ENCODE assay signal across 13 mouse cellular contexts in the genomic region with DNA sequence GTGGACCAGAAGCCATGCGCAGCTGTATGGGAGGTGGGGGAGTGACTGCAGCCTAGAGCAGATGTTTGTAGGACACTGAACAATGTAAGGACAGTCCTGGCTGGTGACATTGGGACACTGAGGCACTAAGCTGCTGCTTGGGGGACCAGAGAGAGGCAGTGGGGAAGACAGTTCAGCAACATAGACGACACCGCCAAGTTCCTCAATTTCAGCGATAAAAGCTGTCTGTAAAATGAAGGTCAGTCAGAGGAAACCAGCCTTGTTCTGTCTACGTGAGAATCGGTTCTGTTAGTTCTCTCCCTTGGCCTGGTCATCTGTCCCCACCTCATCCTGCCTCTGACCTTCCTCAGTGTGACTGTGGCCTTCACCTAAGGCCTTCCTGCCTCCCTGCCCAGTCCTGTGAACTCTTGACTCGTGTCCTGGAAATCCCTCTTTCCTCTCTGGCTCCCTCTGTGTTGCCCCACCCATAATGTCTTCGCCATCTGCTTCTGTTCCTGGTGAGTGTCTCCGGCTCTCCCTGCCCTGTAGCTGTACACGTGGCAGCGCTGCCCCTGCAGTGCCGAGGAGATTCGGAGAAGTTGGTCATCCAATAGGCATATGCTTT. TPM values are rescaled to one million over a fixed set of nuclear protein-coding genes. Genes with fewer than 3 reads are reported as not detected.
DNase-seq lines count a peak whose midpoint lies in the region; ATAC-seq and TF ChIP-seq lines count a peak whose summit lies in the region.
"Had no signal": no experiment of that assay in that cellular context is flagged by ENCODE, and none has a peak within 500 bp of the region (broad histone marks: within the 10 kb centered on the region; RNA-seq: fewer than 3 reads in every experiment).

No protein-coding gene starts in this region.

- H3K27me3 ChIP-seq in heart, embryonic 12.5 days (replicated peaks): no peaks in the 10 kb centered on the region
- no peaks in the 10 kb centered on the region; a peak in 1 of 4 replicates for H3K27me3 ChIP-seq in MEL (ENCODE audit: control insufficient read depth in 1 of 2, insufficient read depth in 2 of 2, low read length in 2 of 2)
- H3K27me3 ChIP-seq in forebrain, embryonic 15.5 days: no peaks in the 10 kb centered on the region
- H3K27me3 ChIP-seq: intestine, embryonic 15.5 days; limb, embryonic 13.5 days; midbrain, embryonic 15.5 days had no signal

- H3K4me2 ChIP-seq in heart, embryonic 12.5 days: no peak overlapping the region
- H3K4me2 ChIP-seq in forebrain, embryonic 15.5 days (replicated peaks): no peak overlapping the region
- H3K4me2 ChIP-seq: intestine, embryonic 15.5 days; limb, embryonic 13.5 days; midbrain, embryonic 15.5 days had no signal

- H3K27ac ChIP-seq in heart, embryonic 12.5 days (ENCODE audit: poor library complexity, severe bottlenecking): no peak overlapping the region; the same call in 1 of the 2 replicates
- H3K27ac ChIP-seq in MEL (ENCODE audit: control insufficient read depth, low read depth, low read length): peak overlapping the region; percentile 44
- H3K27ac ChIP-seq in forebrain, embryonic 15.5 days (replicated peaks): no peak overlapping the region
- H3K27ac ChIP-seq: intestine, embryonic 15.5 days; limb, embryonic 13.5 days; midbrain, embryonic 15.5 days had no signal

- H3K36me3 ChIP-seq in heart, embryonic 12.5 days: peaks cover 10% of the 10 kb centered on the region; the same call in 1 of the 2 replicates
- no peaks in the 10 kb centered on the region for H3K36me3 ChIP-seq in MEL (ENCODE audit: control insufficient read depth in 1 of 2, insufficient read depth in 2 of 2, low read length in 2 of 2)
- no peaks in the 10 kb centered on the region for H3K36me3 ChIP-seq in forebrain, embryonic 15.5 days
- H3K36me3 ChIP-seq: intestine, embryonic 15.5 days; midbrain, embryonic 15.5 days had no signal

- no peak overlapping the region for H3K4me3 ChIP-seq in heart, embryonic 12.5 days
- H3K4me3 ChIP-seq in MEL (ENCODE audit: control insufficient read depth in 1 of 2, insufficient read depth in 1 of 2, low read depth in 2 of 2, low read length in 2 of 2): peak overlapping the region; percentile 41 to 49
- no peak overlapping the region for H3K4me3 ChIP-seq in forebrain, embryonic 15.5 days
- H3K4me3 ChIP-seq: intestine, embryonic 15.5 days; limb, embryonic 13.5 days; midbrain, embryonic 15.5 days had no signal

- no peaks in the 10 kb centered on the region for H3K79me2 ChIP-seq in MEL (ENCODE audit: control insufficient read depth, insufficient read depth, low read length, poor library complexity)

- ATAC-seq in heart, embryonic 12.5 days (ENCODE audit: insufficient number of reproducible peaks, low FRiP score): no peak
- ATAC-seq in granulocyte monocyte progenitor cell, adult 5-6 weeks (replicated peaks; ENCODE audit: poor library complexity, severe bottlenecking): peak; percentile 18
- no peak for ATAC-seq in forebrain, embryonic 15.5 days (replicated peaks)
- ATAC-seq: forebrain, embryonic 16.5 days; intestine, embryonic 15.5 days; midbrain, embryonic 15.5 days had no signal

- WGBS in heart, embryonic 12.5 days: 53% methylated on average over 13 of the region's 13 CpGs
- WGBS in forebrain, embryonic 15.5 days: 77% methylated on average over 13 of the region's 13 CpGs

- no peak for TF ChIP-seq RAD21 in MEL (IDR thresholded peaks at IDR 0.05; ENCODE audit: low read depth, low read length)

- peak in 1 of 2 experiments; percentile 29; a peak in 1 of 4 replicates for TF ChIP-seq EP300 in MEL (IDR thresholded peaks at IDR 0.05; ENCODE audit: low read depth in 1 of 2, low read length in 2 of 2)

- peak; percentile 99 for DNase-seq in heart, adult 11 months
- DNase-seq in MEL (ENCODE audit: low read depth, low spot score): peak; percentile 80
- DNase-seq in kidney, adult 9 months: peak; percentile 51
- no peak for DNase-seq in natural killer cell, adult 2 months (ENCODE audit: low spot score in 2 of 2)
- DNase-seq in embryo, embryonic 10 days (ENCODE audit: low spot score): no peak
- DNase-seq: retina, postnatal 1 day had no signal

- 0 out of 4 replicates have a peak, but pooled peaks of 1 of the 2 experiments have one; percentile 36 for TF ChIP-seq POLR2A in MEL (IDR thresholded peaks at IDR 0.05; ENCODE audit: control insufficient read depth in 1 of 2, insufficient read depth in 1 of 2, low read depth in 1 of 2, low read length in 2 of 2, poor library complexity in 1 of 2)

- H3K9me3 ChIP-seq in heart, embryonic 12.5 days (replicated peaks): no peaks in the 10 kb centered on the region
- H3K9me3 ChIP-seq in MEL (replicated peaks; ENCODE audit: insufficient read depth, low read length): no peaks in the 10 kb centered on the region
- H3K9me3 ChIP-seq in forebrain, embryonic 15.5 days: no peaks in the 10 kb centered on the region
- H3K9me3 ChIP-seq: intestine, embryonic 15.5 days; limb, embryonic 13.5 days; midbrain, embryonic 15.5 days had no signal

- no peak overlapping the region for H3K9ac ChIP-seq in heart, embryonic 12.5 days
- peak overlapping the region; percentile 62 for H3K9ac ChIP-seq in MEL (ENCODE audit: control insufficient read depth, low read depth, low read length, poor library complexity, severe bottlenecking)
- no peak overlapping the region for H3K9ac ChIP-seq in forebrain, embryonic 15.5 days (replicated peaks)
- H3K9ac ChIP-seq: intestine, embryonic 15.5 days; limb, embryonic 13.5 days; midbrain, embryonic 15.5 days had no signal

- peaks cover 18% of the 10 kb centered on the region for H3K4me1 ChIP-seq in heart, embryonic 12.5 days (replicated peaks)
- H3K4me1 ChIP-seq in MEL (ENCODE audit: control insufficient read depth in 1 of 2, insufficient read depth in 2 of 2, low read length in 2 of 2): peaks cover 0 to 5% of the 10 kb centered on the region in 2 experiments; a peak in 2 of 4 replicates
- no peaks in the 10 kb centered on the region for H3K4me1 ChIP-seq in forebrain, embryonic 15.5 days
- H3K4me1 ChIP-seq: intestine, embryonic 15.5 days; midbrain, embryonic 15.5 days had no signal

- TF ChIP-seq CTCF in MEL (IDR thresholded peaks at IDR 0.05 in 2 of 3, conservative IDR thresholded peaks at IDR 0.05 in 1 of 3; ENCODE audit: control insufficient read depth in 1 of 3, insufficient read depth in 1 of 3, low read depth in 2 of 3, low read length in 3 of 3, poor library complexity in 1 of 3, severe bottlenecking in 1 of 3): no peak

TF ChIP-seq in MEL, 35 proteins besides CTCF, POLR2A, EP300 and RAD21:
- TF ChIP-seq GATA1 (IDR thresholded peaks at IDR 0.05; ENCODE audit: low read depth, low read length) (0 out of 2 replicates have a peak, but pooled peaks have one; percentile 24), HCFC1 (IDR thresholded peaks at IDR 0.05; ENCODE audit: low read depth, low read length) (no peak), TAL1 (IDR thresholded peaks at IDR 0.05; ENCODE audit: low read length) (no peak), TBP (IDR thresholded peaks at IDR 0.05; ENCODE audit: low read depth, low read length) (peak; percentile 78)
TF ChIP-seq in MEL: peak in this region for 2.

RNA-seq across cellular contexts. Expression of a gene that starts 11.0 kb away (rescaled TPM):
- 30.4 and 32.4 TPM in 2 replicates for polyA plus RNA-seq in heart, embryonic 12.5 days (2016; fragmentation: Nextera tagmentation; extraction: Ambion mirVana)
- total RNA-seq in MEL (2012; rRNA removed): 0.15 and 0.20 TPM in 2 replicates
- 1 to 10 TPM in 1 of 2 experiments, not detected in 1; 1.3 TPM for polyA plus RNA-seq in MEL (2012; ENCODE audit: insufficient read depth in 1 of 2, insufficient read length in 2 of 2, low read depth in 1 of 2, low replicate concordance in 2 of 2, missing spikeins in 1 of 2)
- total RNA-seq in granulocyte monocyte progenitor cell, adult 5-6 weeks (2014; fragmentation: Nextera tagmentation): 8.1 and 9.1 TPM in 2 replicates
- total RNA-seq in granulocyte monocyte progenitor cell, adult 5-6 weeks (2017): 1.0 and 1.5 TPM in 2 replicates
- polyA plus RNA-seq in forebrain, embryonic 15.5 days (2015; fragmentation: Nextera tagmentation; extraction: Ambion mirVana): 4.2 and 4.9 TPM in 2 replicates

RNA-seq across cellular contexts. Expression of a gene that starts 24.3 kb away (rescaled TPM):
- polyA plus RNA-seq in heart, embryonic 12.5 days (2016; fragmentation: Nextera tagmentation; extraction: Ambion mirVana): 0.13 TPM in 1 of 2 replicates, not detected in the other
- not detected in 2 replicates for total RNA-seq in MEL (2012; rRNA removed)
- polyA plus RNA-seq in MEL (2012; ENCODE audit: insufficient read depth in 1 of 2, insufficient read length in 2 of 2, low read depth in 1 of 2, low replicate concordance in 2 of 2, missing spikeins in 1 of 2): not detected
- total RNA-seq in granulocyte monocyte progenitor cell, adult 5-6 weeks (2014; fragmentation: Nextera tagmentation): not detected in 2 replicates
- not detected in 2 replicates for total RNA-seq in granulocyte monocyte progenitor cell, adult 5-6 weeks (2017)
- 1.0 and 1.4 TPM in 2 replicates for polyA plus RNA-seq in forebrain, embryonic 15.5 days (2015; fragmentation: Nextera tagmentation; extraction: Ambion mirVana)
- polyA plus RNA-seq: limb, embryonic 13.5 days had no signal

RNA-seq across cellular contexts. Expression of a gene that starts 25.1 kb away (rescaled TPM):
- 0.09 TPM in 1 of 2 replicates, not detected in the other for polyA plus RNA-seq in heart, embryonic 12.5 days (2016; fragmentation: Nextera tagmentation; extraction: Ambion mirVana)
- 0.04 TPM in 1 of 2 replicates, not detected in the other for total RNA-seq in MEL (2012; rRNA removed)
- not detected for polyA plus RNA-seq in MEL (2012; ENCODE audit: insufficient read depth in 1 of 2, insufficient read length in 2 of 2, low read depth in 1 of 2, low replicate concordance in 2 of 2, missing spikeins in 1 of 2)
- total RNA-seq in granulocyte monocyte progenitor cell, adult 5-6 weeks (2014; fragmentation: Nextera tagmentation): not detected in 2 replicates
- not detected in 2 replicates for total RNA-seq in granulocyte monocyte progenitor cell, adult 5-6 weeks (2017)
- polyA plus RNA-seq in forebrain, embryonic 15.5 days (2015; fragmentation: Nextera tagmentation; extraction: Ambion mirVana): not detected in 2 replicates
- polyA plus RNA-seq: forebrain, embryonic 16.5 days had no signal

RNA-seq across cellular contexts. Expression of a gene that starts 51.8 kb away (rescaled TPM):
- 0.19 and 0.30 TPM in 2 replicates for polyA plus RNA-seq in heart, embryonic 12.5 days (2016; fragmentation: Nextera tagmentation; extraction: Ambion mirVana)
- 0.12 and 0.33 TPM in 2 replicates for total RNA-seq in MEL (2012; rRNA removed)
- under 1 TPM in 1 of 2 experiments, not detected in 1; 0.11 TPM for polyA plus RNA-seq in MEL (2012; ENCODE audit: insufficient read depth in 1 of 2, insufficient read length in 2 of 2, low read depth in 1 of 2, low replicate concordance in 2 of 2, missing spikeins in 1 of 2)
- not detected in 2 replicates for total RNA-seq in granulocyte monocyte progenitor cell, adult 5-6 weeks (2014; fragmentation: Nextera tagmentation)
- not detected in 2 replicates for total RNA-seq in granulocyte monocyte progenitor cell, adult 5-6 weeks (2017)
- polyA plus RNA-seq in forebrain, embryonic 15.5 days (2015; fragmentation: Nextera tagmentation; extraction: Ambion mirVana): 0.11 and 0.34 TPM in 2 replicates

RNA-seq across cellular contexts. Expression of a gene that starts 52.4 kb away (rescaled TPM):
- 5.5 and 6.9 TPM in 2 replicates for polyA plus RNA-seq in heart, embryonic 12.5 days (2016; fragmentation: Nextera tagmentation; extraction: Ambion mirVana)
- 257 and 268 TPM in 2 replicates for total RNA-seq in MEL (2012; rRNA removed)
- 100 to 1,000 TPM; 772 to 881 TPM for polyA plus RNA-seq in MEL (2012; ENCODE audit: insufficient read depth in 1 of 2, insufficient read length in 2 of 2, low read depth in 1 of 2, low replicate concordance in 2 of 2, missing spikeins in 1 of 2)
- total RNA-seq in granulocyte monocyte progenitor cell, adult 5-6 weeks (2014; fragmentation: Nextera tagmentation): 325 and 431 TPM in 2 replicates
- 94.7 and 105 TPM in 2 replicates for total RNA-seq in granulocyte monocyte progenitor cell, adult 5-6 weeks (2017)
- 3.1 and 7.5 TPM in 2 replicates for polyA plus RNA-seq in forebrain, embryonic 15.5 days (2015; fragmentation: Nextera tagmentation; extraction: Ambion mirVana)

Comparison
In these comparisons a context has a peak if more than half of its experiments do, and no peak if none do; other contexts are left out.
1. DNase-seq: peak in heart, adult 11 months (single experiment), MEL (single experiment) and kidney, adult 9 months (single experiment); none in natural killer cell, adult 2 months (0 of 2) and embryo, embryonic 10 days (single experiment).
2. H3K4me3 ChIP-seq: peak in MEL (2 of 2); none in heart, embryonic 12.5 days (single experiment) and forebrain, embryonic 15.5 days (single experiment).